Mouse (Mus musculus) testis, adult 2 months (tissue): ENCODE data around the gene Gba. TPM values are rescaled to one million over a fixed set of nuclear protein-coding genes. Genes with fewer than 3 reads are reported as not detected.
A peak's percentile ranks its signal among the peaks of the same experiment; 100 is the strongest.

Experiments
- H3K27ac ChIP-seq: fragments of 200-500 bp; 2 replicates; pipeline ENCODE4 v1.5.1; 2012; ENCODE audit warnings: low read depth, low read length; ENCODE audit not compliant: control insufficient read depth, insufficient read depth
- H3K27me3 ChIP-seq: fragments of 200-500 bp; 2 replicates; pipeline ENCODE4 v1.6.1; 2012; ENCODE audit warnings: mild to moderate bottlenecking, low read length, moderate library complexity; ENCODE audit not compliant: control insufficient read depth, insufficient read depth
- H3K36me3 ChIP-seq: fragments of 200-500 bp; 2 replicates; pipeline ENCODE4 v1.6.1; 2012; ENCODE audit warnings: mild to moderate bottlenecking, low read length; ENCODE audit not compliant: control insufficient read depth, insufficient read depth
- H3K4me1 ChIP-seq: fragments of 200-500 bp; 2 replicates; pipeline ENCODE4 v1.6.1; 2012; ENCODE audit warnings: low read length; ENCODE audit not compliant: control insufficient read depth, insufficient read depth
- H3K4me3 ChIP-seq: fragments of 200-500 bp; 2 replicates; pipeline ENCODE4 v1.5.1; 2012; ENCODE audit warnings: low read depth, mild to moderate bottlenecking, low read length, moderate library complexity, mixed read lengths; ENCODE audit not compliant: control insufficient read depth
- CTCF ChIP-seq: fragments of 200-500 bp; IDR thresholded peaks from 2 replicates; pipeline ENCODE4 v1.5.1; 2012; ENCODE audit warnings: low read depth, mild to moderate bottlenecking, inconsistent platforms, low read length, moderate library complexity; ENCODE audit not compliant: control insufficient read depth, insufficient read depth, insufficient replicate concordance
- POLR2A ChIP-seq: fragments of 200-500 bp; IDR thresholded peaks from 2 replicates; pipeline ENCODE4 v1.6.1; 2012; ENCODE audit warnings: low read depth, mild to moderate bottlenecking, inconsistent platforms, low read length, moderate library complexity; ENCODE audit not compliant: control insufficient read depth
- polyA plus RNA-seq: library from polyadenylated mRNA; depleted of rRNA; stranded (reverse); fragments of >200 nt; gene quantifications from 2 replicates; pipeline ENCODE4 v1.2.3, GENCODE M21; 2012

Gba gene
- polyA plus RNA-seq, 1 experiment: 19.9 TPM

DNA sequence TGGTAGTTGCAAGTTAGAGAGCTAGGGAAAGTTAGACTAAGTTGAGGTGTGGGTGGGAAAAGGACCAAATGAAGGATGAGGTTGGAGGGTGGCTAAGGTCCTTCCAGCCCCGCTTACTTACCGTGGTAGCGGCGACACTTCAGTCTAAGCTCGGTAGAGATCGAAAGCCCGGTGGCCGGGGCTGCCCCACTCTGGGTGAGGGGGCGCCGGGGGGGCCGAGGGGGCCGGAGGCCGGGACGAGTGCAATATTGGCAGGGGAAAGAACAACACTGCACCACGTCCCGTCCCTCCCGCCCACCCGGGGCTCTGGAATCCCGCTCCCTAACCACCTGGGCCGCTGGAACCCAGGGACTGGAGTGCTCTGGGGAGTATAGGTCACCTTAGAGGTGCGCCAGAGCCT, 24.2 kb downstream of the Gba start, which contains the start of gene Mtx1:
TSS of gene Mtx1 (minus strand) at position 189 of the 400 bp plus-strand sequence.
- Histone ChIP-seq H3K36me3 (no peaks in the 10 kb centered on the region; the same call in 1 of the 2 replicates), H3K27ac (peak within 1 kb of the TSS; percentile 76), H3K4me1 (peaks cover 20% of the 10 kb centered on the region), H3K27me3 (no peaks in the 10 kb centered on the region), H3K4me3 (peak within 1 kb of the TSS; percentile 89)
- TF ChIP-seq CTCF (no peak), POLR2A (no peak)

DNA sequence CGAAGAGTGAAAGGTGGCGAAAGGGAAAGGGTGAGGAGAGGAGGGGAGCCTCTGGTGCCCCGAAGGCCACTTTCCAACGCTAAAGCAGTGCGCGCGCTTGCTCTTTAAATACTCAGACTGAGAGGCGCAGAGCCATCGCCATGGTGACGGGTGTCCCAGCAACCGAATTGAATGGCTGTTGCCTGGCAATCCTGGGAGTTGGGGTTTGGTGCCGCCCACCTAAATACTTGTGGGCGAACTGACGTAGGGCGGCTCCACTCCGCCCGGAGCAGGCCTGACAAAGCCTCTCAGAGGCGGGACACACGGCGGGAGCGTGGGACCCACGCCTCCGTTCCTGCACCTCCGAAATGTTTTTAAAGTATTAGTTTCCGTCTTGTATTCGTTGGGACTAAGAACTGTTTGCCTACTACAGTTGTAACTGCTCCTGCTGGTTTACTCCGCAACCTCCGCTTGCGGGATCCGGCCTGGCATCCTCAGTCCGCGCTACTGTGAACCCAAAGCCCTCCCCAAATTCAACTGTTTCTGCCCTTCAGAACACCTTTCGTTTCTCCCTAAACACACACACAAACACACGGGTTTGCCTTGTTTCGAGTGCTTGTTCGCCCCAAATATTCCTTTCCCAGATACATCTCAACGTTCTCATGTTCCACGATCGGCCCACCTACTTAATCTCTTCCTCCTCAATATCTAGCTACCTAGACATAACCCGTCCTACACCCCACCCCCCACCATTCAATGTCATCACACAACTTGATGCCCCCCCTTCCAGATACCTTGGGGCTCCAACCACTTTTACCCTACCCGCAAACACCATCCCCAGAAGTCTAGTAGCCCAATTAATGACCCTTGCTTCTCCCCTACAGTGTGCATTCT, 24.8 kb downstream of the Gba start:
- Histone ChIP-seq H3K27ac (peak overlapping the region; percentile 76), H3K4me3 (peak overlapping the region; percentile 89), H3K4me1 (peaks cover 20% of the 10 kb centered on the region), H3K27me3 (no peaks in the 10 kb centered on the region), H3K36me3 (no peaks in the 10 kb centered on the region; the same call in 1 of the 2 replicates)
- TF ChIP-seq POLR2A: 0 out of 2 replicates have a peak, but pooled peaks have one; percentile 52
- no peak for TF ChIP-seq CTCF

DNA sequence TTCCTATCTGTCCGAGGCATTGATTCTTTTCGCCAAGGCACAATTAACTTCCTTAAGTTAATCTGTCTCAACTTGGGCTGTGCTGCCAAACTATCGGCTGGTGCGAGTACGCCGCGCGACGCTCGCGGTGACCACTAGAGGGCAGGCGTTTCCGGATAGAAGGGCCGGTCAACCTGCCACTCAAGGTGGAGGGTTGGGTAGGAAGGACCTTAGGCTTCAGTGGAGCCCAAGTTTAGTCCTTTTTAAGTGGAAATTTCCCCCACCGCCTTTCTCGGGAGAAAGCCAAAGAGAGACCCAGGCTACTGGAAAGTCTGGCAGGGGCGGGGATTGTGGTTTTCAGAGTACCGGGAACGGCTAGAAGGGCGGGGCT, 25.4 kb downstream of the Gba start:
- Histone ChIP-seq H3K4me3 (peak overlapping the region; percentile 89), H3K27ac (peak overlapping the region; percentile 76), H3K4me1 (peaks cover 20% of the 10 kb centered on the region), H3K27me3 (no peaks in the 10 kb centered on the region), H3K36me3 (no peaks in the 10 kb centered on the region)
- peak; percentile 56; the same call in 1 of the 2 replicates for TF ChIP-seq POLR2A
- TF ChIP-seq CTCF: peak; percentile 98

DNA sequence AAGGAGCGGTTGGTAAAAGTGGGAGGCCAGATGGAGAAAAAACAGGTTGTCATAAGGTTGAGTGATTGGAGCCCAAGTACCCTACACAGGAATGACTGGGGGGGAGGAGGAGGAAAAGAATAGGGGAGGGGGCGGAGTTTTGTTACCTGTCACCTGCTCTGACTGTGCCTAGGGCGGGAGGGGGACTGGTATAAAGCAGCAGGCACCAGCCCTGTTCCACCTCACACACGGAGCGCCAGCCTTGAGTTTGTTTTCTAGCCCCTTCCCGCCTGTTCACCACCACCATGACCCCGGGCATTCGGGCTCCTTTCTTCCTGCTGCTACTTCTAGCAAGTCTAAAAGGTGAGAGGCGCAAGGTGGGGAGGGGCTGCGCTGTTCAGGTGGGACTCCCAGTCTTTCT, 26.1 kb downstream of the Gba start, which contains the start of gene Muc1:
TSS of gene Muc1 (plus strand) at position 222 of the 400 bp plus-strand sequence.
- no peaks in the 10 kb centered on the region for H3K36me3 ChIP-seq
- H3K4me3 ChIP-seq: peak within 1 kb of the TSS; percentile 89
- TF ChIP-seq CTCF (no peak), POLR2A (no peak)
- peak within 1 kb of the TSS; percentile 76 for H3K27ac ChIP-seq
- no peaks in the 10 kb centered on the region for H3K27me3 ChIP-seq
- peaks cover 20% of the 10 kb centered on the region for H3K4me1 ChIP-seq

DNA sequence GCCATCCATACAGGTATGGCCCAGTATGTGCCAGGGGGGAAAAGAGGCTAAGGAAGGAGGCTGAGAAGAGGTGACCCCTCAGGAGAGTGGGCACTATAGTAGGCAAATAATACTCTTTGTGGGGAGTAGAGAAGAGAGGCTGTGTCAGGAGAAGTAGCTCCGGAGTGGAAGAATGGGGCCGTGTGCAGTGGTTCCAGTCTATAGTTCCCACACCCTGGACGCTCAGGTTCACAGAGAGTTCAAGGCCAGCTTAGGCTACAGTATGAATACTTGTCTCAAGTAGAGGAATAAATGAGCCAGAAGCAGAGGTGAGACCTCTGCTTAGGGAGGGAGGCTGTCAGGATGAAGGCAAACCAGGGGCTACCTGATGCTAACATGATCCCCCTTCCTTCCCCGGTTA, 26.5 kb downstream of the Gba start:
- H3K27me3 ChIP-seq: no peaks in the 10 kb centered on the region
- H3K4me3 ChIP-seq: peak overlapping the region; percentile 89
- H3K4me1 ChIP-seq: peaks cover 20% of the 10 kb centered on the region
- H3K27ac ChIP-seq: no peak overlapping the region
- TF ChIP-seq CTCF (no peak), POLR2A (no peak)
- no peaks in the 10 kb centered on the region for H3K36me3 ChIP-seq

DNA sequence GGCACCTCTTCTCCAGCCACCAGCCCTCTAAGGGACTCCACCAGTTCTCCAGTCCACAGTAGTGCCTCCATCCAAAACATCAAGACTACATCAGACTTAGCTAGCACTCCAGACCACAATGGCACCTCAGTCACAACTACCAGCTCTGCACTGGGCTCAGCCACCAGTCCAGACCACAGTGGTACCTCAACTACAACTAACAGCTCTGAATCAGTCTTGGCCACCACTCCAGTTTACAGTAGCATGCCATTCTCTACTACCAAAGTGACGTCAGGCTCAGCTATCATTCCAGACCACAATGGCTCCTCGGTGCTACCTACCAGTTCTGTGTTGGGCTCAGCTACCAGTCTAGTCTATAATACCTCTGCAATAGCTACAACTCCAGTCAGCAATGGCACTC, 27.8 kb downstream of the Gba start:
- H3K27me3 ChIP-seq: no peaks in the 10 kb centered on the region
- H3K4me1 ChIP-seq: peaks cover 17% of the 10 kb centered on the region
- TF ChIP-seq CTCF (no peak), POLR2A (no peak)
- no peak overlapping the region for H3K4me3 ChIP-seq
- H3K27ac ChIP-seq: no peak overlapping the region
- H3K36me3 ChIP-seq: no peaks in the 10 kb centered on the region

DNA sequence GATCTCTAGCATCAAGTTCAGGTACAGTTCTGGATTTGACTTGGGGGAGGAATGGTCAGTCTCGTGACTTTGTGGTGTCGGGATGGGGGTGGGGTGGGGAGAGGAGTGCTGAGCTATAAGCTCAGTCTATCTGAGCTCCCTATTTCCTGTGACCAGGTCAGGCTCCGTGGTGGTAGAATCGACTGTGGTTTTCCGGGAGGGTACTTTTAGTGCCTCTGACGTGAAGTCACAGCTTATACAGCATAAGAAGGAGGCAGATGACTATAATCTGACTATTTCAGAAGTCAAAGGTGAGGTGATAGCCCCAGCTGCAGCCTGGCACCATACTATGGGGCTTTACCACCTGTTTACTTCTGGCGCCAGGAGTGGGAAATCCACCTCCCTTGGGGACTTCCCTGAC, 28.6 kb downstream of the Gba start:
- no peak overlapping the region for H3K4me3 ChIP-seq
- H3K27ac ChIP-seq: no peak overlapping the region
- no peaks in the 10 kb centered on the region for H3K27me3 ChIP-seq
- TF ChIP-seq POLR2A (no peak), CTCF (no peak)
- H3K4me1 ChIP-seq: peaks cover 15% of the 10 kb centered on the region
- no peaks in the 10 kb centered on the region for H3K36me3 ChIP-seq
